Mouse (Mus musculus) heart, embryonic 11.5 days (tissue): Measurements from ENCODE around the gene Hnrnph1. TPM values are rescaled to one million over a fixed set of nuclear protein-coding genes. Genes with fewer than 3 reads are reported as not detected.

Experiments used
- ATAC-seq: fragments of 200-750 bp; cut with Nextera tagmentation; replicated peaks from 2 replicates; pipeline ENCODE4 v1.8.0; 2017; ENCODE audit warnings: moderate library complexity; ENCODE audit not compliant: insufficient number of reproducible peaks, low FRiP score, low TSS enrichment
- H3K27ac ChIP-seq: fragments of 300-500 bp; sonication (generic); 2 replicates; pipeline ENCODE4 v1.5.1; 2014; ENCODE audit warnings: mild to moderate bottlenecking, low read depth, low read length
- H3K27me3 ChIP-seq: fragments of 300-500 bp; sonication (generic); 2 replicates; pipeline ENCODE4 v1.6.1; 2014; ENCODE audit warnings: mild to moderate bottlenecking, low read length, mixed read lengths; ENCODE audit not compliant: control insufficient read depth, insufficient read depth
- H3K36me3 ChIP-seq: fragments of 300-500 bp; sonication (generic); 2 replicates; pipeline ENCODE4 v1.6.1; 2014; ENCODE audit warnings: mild to moderate bottlenecking, low read length, moderate library complexity, mixed read lengths; ENCODE audit not compliant: control insufficient read depth, insufficient read depth
- H3K4me1 ChIP-seq: fragments of 300-500 bp; sonication (generic); 2 replicates; pipeline ENCODE4 v1.6.1; 2014; ENCODE audit warnings: low read length; ENCODE audit not compliant: control insufficient read depth, insufficient read depth
- H3K4me2 ChIP-seq: fragments of 300-500 bp; sonication (generic); 2 replicates; pipeline ENCODE4 v1.6.1; 2014; ENCODE audit warnings: mild to moderate bottlenecking, moderate library complexity
- H3K4me3 ChIP-seq: fragments of 300-500 bp; sonication (generic); 2 replicates; pipeline ENCODE4 v1.5.1; 2014; ENCODE audit warnings: low read depth, low read length
- H3K9ac ChIP-seq: fragments of 300-500 bp; sonication (generic); 2 replicates; pipeline ENCODE4 v1.6.1; 2014; ENCODE audit warnings: mild to moderate bottlenecking, low read depth, low read length, moderate library complexity
- H3K9me3 ChIP-seq: fragments of 300-500 bp; sonication (generic); replicated peaks from 2 replicates; pipeline ENCODE4 v1.6.1; 2016; ENCODE audit warnings: low read length; ENCODE audit not compliant: control insufficient read depth
- WGBS: fragments of 180-500 bp; shearing (Covaris S2); extraction: QIAGEN DNeasy Blood & Tissue Kit; methylation state at CpG from one replicate; pipeline ENCODE4 v1.1.7; 2014; ENCODE audit not compliant: insufficient replicate concordance; 5-methylcytosine and 5-hydroxymethylcytosine counted together
- polyA plus RNA-seq: library from polyadenylated mRNA; unstranded; fragments of >200 nt; fragmentation: Nextera tagmentation; extraction: Ambion mirVana; gene quantifications from 2 replicates; pipeline ENCODE4 v1.2.1, GENCODE M21; 2014

Hnrnph1 gene
- polyA plus RNA-seq, 1 experiment from 2014 or later = 320 TPM

GRCm38 (mm10) chr11:50369360-50369911, 7.4 kb upstream of the Hnrnph1 start:
- Histone ChIP-seq H3K36me3 (no peaks in the 10 kb centered on the region), H3K9ac (no peak overlapping the region), H3K4me3 (no peak overlapping the region), H3K27ac (no peak overlapping the region), H3K4me1 (no peaks in the 10 kb centered on the region), H3K9me3 (no peaks in the 10 kb centered on the region), H3K27me3 (peaks cover 3% of the 10 kb centered on the region; the same call in 1 of the 2 replicates), H3K4me2 (no peak overlapping the region)
- ATAC-seq = no peak
- WGBS = 84% methylated on average over 5 of the region's 5 CpGs

- Histone ChIP-seq H3K9me3 (no peaks in the 10 kb centered on the region), H3K4me3 (peak overlapping the region; percentile 28; the same call in 1 of the 2 replicates), H3K27me3 (no peaks in the 10 kb centered on the region), H3K36me3 (no peaks in the 10 kb centered on the region), H3K4me1 (no peaks in the 10 kb centered on the region; the same call in 1 of the 2 replicates), H3K27ac (no peak overlapping the region), H3K4me2 (peak overlapping the region; percentile 60), H3K9ac (peak overlapping the region; percentile 63; the same call in 1 of the 2 replicates)
- no peak for ATAC-seq
- WGBS = 62% methylated on average over 4 of the region's 4 CpGs
Measured at GRCm38 (mm10) chr11:50370969-50371368, 5.8 kb upstream of the Hnrnph1 start.

- peak overlapping the region; percentile 63 for H3K9ac ChIP-seq
- H3K36me3 ChIP-seq = no peaks in the 10 kb centered on the region
- H3K4me1 ChIP-seq = peaks cover 4% of the 10 kb centered on the region
- ATAC-seq = no peak
- H3K4me2 ChIP-seq = peak overlapping the region; percentile 60
- H3K9me3 ChIP-seq = no peaks in the 10 kb centered on the region
- peak overlapping the region; percentile 28 for H3K4me3 ChIP-seq
- H3K27ac ChIP-seq = no peak overlapping the region
- H3K27me3 ChIP-seq = no peaks in the 10 kb centered on the region
- WGBS = 1% methylated on average over 18 of the region's 18 CpGs
Measured at GRCm38 (mm10) chr11:50371399-50371841, 5.4 kb upstream of the Hnrnph1 start.

GRCm38 (mm10) chr11:50371911-50372310, 4.9 kb upstream of the Hnrnph1 start:
- Histone ChIP-seq H3K27me3 (no peaks in the 10 kb centered on the region), H3K4me1 (peaks cover 5% of the 10 kb centered on the region), H3K4me2 (peak overlapping the region; percentile 60), H3K27ac (no peak overlapping the region), H3K36me3 (no peaks in the 10 kb centered on the region), H3K9me3 (no peaks in the 10 kb centered on the region), H3K4me3 (no peak overlapping the region), H3K9ac (peak overlapping the region; percentile 63)
- no peak for ATAC-seq
- WGBS = 94% methylated on average over 1 of the region's 1 CpGs

GRCm38 (mm10) chr11:50373086-50373485, 3.7 kb upstream of the Hnrnph1 start:
- no peaks in the 10 kb centered on the region for H3K36me3 ChIP-seq

GRCm38 (mm10) chr11:50373621-50374020, 3.2 kb upstream of the Hnrnph1 start:
- Histone ChIP-seq H3K4me2 (no peak overlapping the region), H3K9ac (no peak overlapping the region), H3K27ac (no peak overlapping the region), H3K4me3 (no peak overlapping the region), H3K27me3 (no peaks in the 10 kb centered on the region), H3K9me3 (no peaks in the 10 kb centered on the region), H3K36me3 (no peaks in the 10 kb centered on the region), H3K4me1 (peaks cover 5% of the 10 kb centered on the region)
- WGBS = 89% methylated on average over 1 of the region's 1 CpGs
- no peak for ATAC-seq

More at GRCm38 (mm10) chr11:50373086-50373485, 3.7 kb upstream of the Hnrnph1 start:
- Histone ChIP-seq H3K9me3 (no peaks in the 10 kb centered on the region), H3K4me1 (peaks cover 5% of the 10 kb centered on the region), H3K27ac (no peak overlapping the region), H3K27me3 (no peaks in the 10 kb centered on the region), H3K9ac (no peak overlapping the region), H3K4me2 (no peak overlapping the region), H3K4me3 (no peak overlapping the region)
- no peak for ATAC-seq

GRCm38 (mm10) chr11:50374286-50375015, 2.3 kb upstream of the Hnrnph1 start:
- Histone ChIP-seq H3K4me1 (peaks cover 6% of the 10 kb centered on the region), H3K27me3 (no peaks in the 10 kb centered on the region), H3K36me3 (peaks cover 4% of the 10 kb centered on the region; the same call in 1 of the 2 replicates), H3K9me3 (no peaks in the 10 kb centered on the region), H3K27ac (no peak overlapping the region), H3K4me3 (no peak overlapping the region), H3K9ac (no peak overlapping the region), H3K4me2 (no peak overlapping the region)
- no peak for ATAC-seq
- WGBS = 88% methylated on average over 13 of the region's 13 CpGs

- H3K4me3 ChIP-seq = no peak overlapping the region
- WGBS = 83% methylated on average over 5 of the region's 5 CpGs
- no peak overlapping the region for H3K4me2 ChIP-seq
- H3K27ac ChIP-seq = no peak overlapping the region
- peaks cover 10% of the 10 kb centered on the region for H3K4me1 ChIP-seq
- no peak overlapping the region for H3K9ac ChIP-seq
- no peaks in the 10 kb centered on the region for H3K27me3 ChIP-seq
- peaks cover 9% of the 10 kb centered on the region; the same call in 1 of the 2 replicates for H3K36me3 ChIP-seq
- no peak for ATAC-seq
- no peaks in the 10 kb centered on the region for H3K9me3 ChIP-seq
Measured at GRCm38 (mm10) chr11:50375421-50375820, 1.4 kb upstream of the Hnrnph1 start.
